Comparison of ENCODE assay signal across 7 mouse cellular contexts in genomic region chr5:23850345-23851159, GRCm38 (mm10). TPM values are rescaled to one million over a fixed set of nuclear protein-coding genes. Genes with fewer than 3 reads are reported as not detected.
DNase-seq lines count a peak whose midpoint lies in the region; ATAC-seq lines count a peak whose summit lies in the region.

No protein-coding gene starts in this region.

- no peaks in the 10 kb centered on the region for H3K27me3 ChIP-seq in embryonic facial prominence, embryonic 11.5 days (ENCODE audit: control insufficient read depth, insufficient read depth, low read length)
- H3K27me3 ChIP-seq in limb, embryonic 10.5 days (ENCODE audit: low read depth, poor library complexity, severe bottlenecking), result no peaks in the 10 kb centered on the region
- H3K27me3 ChIP-seq in midbrain, embryonic 12.5 days, result peaks cover 9% of the 10 kb centered on the region; the same call in 1 of the 2 replicates

- WGBS in embryonic facial prominence, embryonic 11.5 days, result under 1% methylated on average over 59 of the region's 61 CpGs
- 1% methylated on average over 61 of the region's 61 CpGs for WGBS in limb, embryonic 10.5 days
- WGBS in midbrain, embryonic 12.5 days, result under 1% methylated on average over 61 of the region's 61 CpGs

- peak; percentile 97 for ATAC-seq in embryonic facial prominence, embryonic 11.5 days (replicated peaks; ENCODE audit: insufficient number of reproducible peaks, low FRiP score, low TSS enrichment, low read depth)
- ATAC-seq in midbrain, embryonic 12.5 days (ENCODE audit: low FRiP score, low read depth), result peak; percentile 99

- peak overlapping the region; percentile 84 for H3K9ac ChIP-seq in embryonic facial prominence, embryonic 11.5 days (replicated peaks; ENCODE audit: low read length)
- H3K9ac ChIP-seq in midbrain, embryonic 12.5 days (replicated peaks), result peak overlapping the region; percentile 71

- DNase-seq in adrenal gland, postnatal 14 days, result peak; percentile 96
- peak; percentile 91 for DNase-seq in embryonic facial prominence, embryonic 11.5 days (ENCODE audit: low spot score)
- peak; percentile 99 for DNase-seq in heart, adult 11 months
- peak; percentile 85 for DNase-seq in kidney, adult 11 months
- peak; percentile 97 for DNase-seq in limb, embryonic 10.5 days (ENCODE audit: low spot score)
- peak; percentile 69 for DNase-seq in skeletal muscle tissue, adult 2 months (ENCODE audit: low read depth, low spot score)

- H3K4me1 ChIP-seq in embryonic facial prominence, embryonic 11.5 days (ENCODE audit: control insufficient read depth, insufficient read depth, low read length), result no peaks in the 10 kb centered on the region
- H3K4me1 ChIP-seq in limb, embryonic 10.5 days, result peaks cover 8% of the 10 kb centered on the region; the same call in 1 of the 2 replicates
- H3K4me1 ChIP-seq in midbrain, embryonic 12.5 days, result peaks cover 6% of the 10 kb centered on the region

- H3K4me2 ChIP-seq in embryonic facial prominence, embryonic 11.5 days (ENCODE audit: low read depth, low read length), result peak overlapping the region; percentile 41
- H3K4me2 ChIP-seq in midbrain, embryonic 12.5 days (replicated peaks), result peak overlapping the region; percentile 79

- H3K36me3 ChIP-seq in embryonic facial prominence, embryonic 11.5 days (replicated peaks; ENCODE audit: control insufficient read depth, insufficient read depth, low read depth, low read length), result peaks cover 8% of the 10 kb centered on the region
- H3K36me3 ChIP-seq in limb, embryonic 10.5 days, result peaks cover 41% of the 10 kb centered on the region
- peaks cover 35% of the 10 kb centered on the region for H3K36me3 ChIP-seq in midbrain, embryonic 12.5 days

- no peaks in the 10 kb centered on the region for H3K9me3 ChIP-seq in embryonic facial prominence, embryonic 11.5 days (replicated peaks; ENCODE audit: control insufficient read depth, low read length)
- H3K9me3 ChIP-seq in limb, embryonic 10.5 days (replicated peaks), result no peaks in the 10 kb centered on the region
- no peaks in the 10 kb centered on the region for H3K9me3 ChIP-seq in midbrain, embryonic 12.5 days

- H3K27ac ChIP-seq in embryonic facial prominence, embryonic 11.5 days (replicated peaks; ENCODE audit: low read depth, low read length), result no peak overlapping the region
- peak overlapping the region; percentile 91 for H3K27ac ChIP-seq in limb, embryonic 10.5 days
- H3K27ac ChIP-seq in midbrain, embryonic 12.5 days (replicated peaks), result peak overlapping the region; percentile 50

- peak overlapping the region; percentile 87 for H3K4me3 ChIP-seq in embryonic facial prominence, embryonic 11.5 days (ENCODE audit: low read depth, low read length)
- H3K4me3 ChIP-seq in limb, embryonic 10.5 days, result peak overlapping the region; percentile 71
- peak overlapping the region; percentile 78 for H3K4me3 ChIP-seq in midbrain, embryonic 12.5 days

RNA-seq across cellular contexts. Expression of gene Tomm7, which starts 6.6 kb away (rescaled TPM):
- total RNA-seq in adrenal gland, postnatal 14 days (2021), result 104 and 107 TPM in 2 replicates
- 122 and 128 TPM in 2 replicates for polyA plus RNA-seq in embryonic facial prominence, embryonic 11.5 days (2014; fragmentation: Nextera tagmentation; extraction: Ambion mirVana)
- 140 and 161 TPM in 2 replicates for polyA plus RNA-seq in limb, embryonic 10.5 days (2016; fragmentation: Nextera tagmentation; extraction: Ambion mirVana)
- polyA plus RNA-seq in midbrain, embryonic 12.5 days (2016; fragmentation: Nextera tagmentation; extraction: Ambion mirVana), result 117 and 119 TPM in 2 replicates
